13 mouse cellular contexts compared by ENCODE assay signal in the genomic region with DNA sequence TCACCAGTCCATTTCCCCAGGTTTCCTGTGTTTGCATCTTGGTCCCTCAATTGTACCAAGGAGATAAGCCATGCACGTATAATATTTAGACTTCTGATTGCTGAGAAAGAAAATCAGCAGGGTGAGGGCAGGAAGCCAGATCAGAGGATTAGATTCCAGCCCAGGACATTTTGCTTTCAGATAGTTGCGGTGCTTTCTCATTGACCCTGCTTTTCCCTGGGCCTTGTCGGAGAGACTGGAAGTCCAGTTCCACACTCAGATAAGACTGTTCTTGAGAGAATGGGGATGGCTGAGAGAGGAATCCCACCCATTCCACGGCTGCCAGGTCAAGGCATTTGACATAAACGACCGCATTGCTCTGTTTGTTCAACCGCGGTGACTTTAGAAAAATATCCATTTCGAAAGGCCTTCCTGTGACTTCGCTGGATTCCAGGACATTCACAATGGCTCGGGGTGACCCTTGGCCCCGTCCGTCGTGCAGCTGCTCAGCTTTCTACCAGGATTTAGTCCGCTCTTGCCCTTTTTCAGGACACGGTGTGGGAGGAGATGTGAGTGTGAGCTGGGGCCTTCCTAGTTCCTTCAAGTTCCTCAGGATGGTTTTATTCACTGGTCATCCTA. TPM values are rescaled to one million over a fixed set of nuclear protein-coding genes. Genes with fewer than 3 reads are reported as not detected.
DNase-seq lines count a peak whose midpoint lies in the region; ATAC-seq and TF ChIP-seq lines count a peak whose summit lies in the region.
"Had no signal": no experiment of that assay in that cellular context is flagged by ENCODE, and none has a peak within 500 bp of the region (broad histone marks: within the 10 kb centered on the region; RNA-seq: fewer than 3 reads in every experiment).

No protein-coding gene starts in this region.

- no peak; the same call in 1 of the 2 replicates for TF ChIP-seq EP300 in lung, postnatal 0 days (IDR thresholded peaks at IDR 0.05)

- no peaks in the 10 kb centered on the region for H3K4me1 ChIP-seq in heart, embryonic 11.5 days (ENCODE audit: control insufficient read depth, insufficient read depth, low read length)
- peaks cover 7% of the 10 kb centered on the region for H3K4me1 ChIP-seq in lung, embryonic 15.5 days
- H3K4me1 ChIP-seq in heart, embryonic 14.5 days (ENCODE audit: control insufficient read depth in 2 of 2, insufficient read depth in 2 of 2, low read length in 2 of 2): no peaks in the 10 kb centered on the region; a peak in 1 of 4 replicates
- H3K4me1 ChIP-seq in lung, postnatal 0 days (ENCODE audit: insufficient read depth, low read depth, low read length): 0 out of 2 replicates have a peak, but pooled peaks cover 3% of the 10 kb centered on the region
- H3K4me1 ChIP-seq in embryonic facial prominence, embryonic 10.5 days: peaks cover 42% of the 10 kb centered on the region
- H3K4me1 ChIP-seq: hindbrain, embryonic 15.5 days had no signal

- peak; percentile 95 for DNase-seq in heart, adult 11 months
- DNase-seq in lung, postnatal 10 days: no peak
- peak; percentile 31 for DNase-seq in lung, postnatal 0 days (ENCODE audit: low spot score)
- DNase-seq in embryonic facial prominence, embryonic 10.5 days (ENCODE audit: low spot score): no peak
- DNase-seq in gastrocnemius, postnatal 4 days (ENCODE audit: low spot score in 2 of 2): no peak
- DNase-seq: cerebellum, postnatal 25 days; right cerebral cortex, postnatal 25 days had no signal

- TF ChIP-seq CTCF in lung, postnatal 0 days (IDR thresholded peaks at IDR 0.05): no peak

- no peaks in the 10 kb centered on the region for H3K9me3 ChIP-seq in heart, embryonic 11.5 days (replicated peaks; ENCODE audit: control insufficient read depth, low read length)
- H3K9me3 ChIP-seq in lung, embryonic 15.5 days: no peaks in the 10 kb centered on the region
- H3K9me3 ChIP-seq in heart, embryonic 14.5 days (ENCODE audit: control insufficient read depth, low read length): no peaks in the 10 kb centered on the region
- no peaks in the 10 kb centered on the region for H3K9me3 ChIP-seq in lung, postnatal 0 days (ENCODE audit: low read length)
- H3K9me3 ChIP-seq in embryonic facial prominence, embryonic 10.5 days: no peaks in the 10 kb centered on the region
- H3K9me3 ChIP-seq: hindbrain, embryonic 15.5 days had no signal

- H3K4me2 ChIP-seq in heart, embryonic 11.5 days: no peak overlapping the region
- no peak overlapping the region for H3K4me2 ChIP-seq in lung, embryonic 15.5 days
- H3K4me2 ChIP-seq in heart, embryonic 14.5 days (ENCODE audit: low read length): no peak overlapping the region
- no peak overlapping the region for H3K4me2 ChIP-seq in lung, postnatal 0 days (replicated peaks; ENCODE audit: low read depth, low read length)
- H3K4me2 ChIP-seq: hindbrain, embryonic 15.5 days had no signal

- no peaks in the 10 kb centered on the region for H3K36me3 ChIP-seq in heart, embryonic 11.5 days (ENCODE audit: control insufficient read depth, insufficient read depth, low read length)
- no peaks in the 10 kb centered on the region for H3K36me3 ChIP-seq in lung, embryonic 15.5 days
- no peaks in the 10 kb centered on the region for H3K36me3 ChIP-seq in heart, embryonic 14.5 days (ENCODE audit: control insufficient read depth, insufficient read depth, low read length)
- no peaks in the 10 kb centered on the region for H3K36me3 ChIP-seq in lung, postnatal 0 days (ENCODE audit: insufficient read depth, low read length)
- H3K36me3 ChIP-seq in embryonic facial prominence, embryonic 10.5 days (replicated peaks): no peaks in the 10 kb centered on the region
- H3K36me3 ChIP-seq: hindbrain, embryonic 15.5 days had no signal

- WGBS in heart, embryonic 11.5 days (ENCODE audit: insufficient replicate concordance): 51% methylated on average over 16 of the region's 16 CpGs
- 30% methylated on average over 16 of the region's 16 CpGs for WGBS in lung, embryonic 15.5 days
- 60% methylated on average over 16 of the region's 16 CpGs for WGBS in heart, embryonic 14.5 days
- 26% methylated on average over 16 of the region's 16 CpGs for WGBS in lung, postnatal 0 days
- WGBS in embryonic facial prominence, embryonic 10.5 days: 33% methylated on average over 16 of the region's 16 CpGs

- H3K27ac ChIP-seq in heart, embryonic 11.5 days (ENCODE audit: low read depth, low read length): no peak overlapping the region
- peak overlapping the region; percentile 11 for H3K27ac ChIP-seq in lung, embryonic 15.5 days
- H3K27ac ChIP-seq in heart, embryonic 14.5 days (replicated peaks in 1 of 2; ENCODE audit: control insufficient read depth in 1 of 2, insufficient read depth in 1 of 2, low read depth in 2 of 2, low read length in 2 of 2): peak overlapping the region in 1 of 2 experiments; percentile 24; a peak in 1 of 4 replicates
- H3K27ac ChIP-seq in lung, postnatal 0 days (ENCODE audit: low read length): no peak overlapping the region
- no peak overlapping the region for H3K27ac ChIP-seq in embryonic facial prominence, embryonic 10.5 days (replicated peaks)
- H3K27ac ChIP-seq: hindbrain, embryonic 15.5 days; liver, embryonic 14.5 days had no signal

- H3K27me3 ChIP-seq in heart, embryonic 11.5 days (ENCODE audit: control insufficient read depth, insufficient read depth, low read length): peaks cover 4% of the 10 kb centered on the region; the same call in 1 of the 2 replicates
- no peaks in the 10 kb centered on the region for H3K27me3 ChIP-seq in lung, embryonic 15.5 days
- H3K27me3 ChIP-seq in heart, embryonic 14.5 days (ENCODE audit: control insufficient read depth, insufficient read depth, low read length): peaks cover under 1% of the 10 kb centered on the region; the same call in 1 of the 2 replicates
- H3K27me3 ChIP-seq in lung, postnatal 0 days (replicated peaks; ENCODE audit: insufficient read depth, low read length): no peaks in the 10 kb centered on the region
- peaks cover 17% of the 10 kb centered on the region for H3K27me3 ChIP-seq in embryonic facial prominence, embryonic 10.5 days (replicated peaks; ENCODE audit: low read depth, poor library complexity, severe bottlenecking)
- H3K27me3 ChIP-seq: hindbrain, embryonic 15.5 days had no signal

- H3K4me3 ChIP-seq in heart, embryonic 11.5 days (ENCODE audit: low read depth, low read length): no peak overlapping the region
- no peak overlapping the region for H3K4me3 ChIP-seq in lung, embryonic 15.5 days
- no peak overlapping the region for H3K4me3 ChIP-seq in heart, embryonic 14.5 days (ENCODE audit: control insufficient read depth in 1 of 2, insufficient read depth in 1 of 2, low read depth in 1 of 2, low read length in 2 of 2)
- no peak overlapping the region for H3K4me3 ChIP-seq in lung, postnatal 0 days (ENCODE audit: low read depth, low read length)
- H3K4me3 ChIP-seq in embryonic facial prominence, embryonic 10.5 days: no peak overlapping the region
- H3K4me3 ChIP-seq: hindbrain, embryonic 15.5 days had no signal

- ATAC-seq in heart, embryonic 11.5 days (replicated peaks; ENCODE audit: insufficient number of reproducible peaks, low FRiP score, low TSS enrichment): no peak
- no peak for ATAC-seq in lung, embryonic 15.5 days (ENCODE audit: borderline replicate concordance, extremely low read depth, low FRiP score, low TSS enrichment)
- ATAC-seq in heart, embryonic 14.5 days (ENCODE audit: insufficient number of reproducible peaks, insufficient read depth, low FRiP score, low read depth): 0 out of 2 replicates have a peak, but pooled peaks have one; percentile 28
- no peak for ATAC-seq in lung, postnatal 0 days
- ATAC-seq: midbrain, embryonic 16.5 days had no signal

- H3K9ac ChIP-seq in heart, embryonic 11.5 days (ENCODE audit: low read depth, low read length): no peak overlapping the region
- no peak overlapping the region for H3K9ac ChIP-seq in lung, embryonic 15.5 days
- no peak overlapping the region for H3K9ac ChIP-seq in heart, embryonic 14.5 days (ENCODE audit: low read length)
- H3K9ac ChIP-seq in lung, postnatal 0 days (replicated peaks; ENCODE audit: low read depth): no peak overlapping the region; the same call in 1 of the 2 replicates
- H3K9ac ChIP-seq: hindbrain, embryonic 15.5 days; liver, embryonic 14.5 days had no signal

RNA-seq across cellular contexts. Expression of gene Vwf, which starts 50.2 kb away (rescaled TPM):
- polyA plus RNA-seq in heart, embryonic 11.5 days (2014; fragmentation: Nextera tagmentation; extraction: Ambion mirVana): 31.2 and 32.2 TPM in 2 replicates
- 19.1 and 20.8 TPM in 2 replicates for polyA plus RNA-seq in lung, embryonic 15.5 days (2015; fragmentation: Nextera tagmentation; extraction: Ambion mirVana)
- polyA plus RNA-seq in heart, embryonic 14.5 days (2014; fragmentation: Nextera tagmentation; extraction: Ambion mirVana): 22.5 and 27.9 TPM in 2 replicates
- 42.4 and 55.6 TPM in 2 replicates for polyA plus RNA-seq in lung, postnatal 0 days (2015; fragmentation: Nextera tagmentation; extraction: Ambion mirVana)
- polyA plus RNA-seq in embryonic facial prominence, embryonic 10.5 days (2016; fragmentation: Nextera tagmentation; extraction: Ambion mirVana): 5.5 and 8.6 TPM in 2 replicates
- total RNA-seq in gastrocnemius, postnatal 4 days (2021): 10 to 100 TPM; 26.3 to 26.7 TPM

Comparison
In these comparisons a context has a peak if more than half of its experiments do, and no peak if none do; other contexts are left out.
1. DNase-seq: peak in heart, adult 11 months (single experiment) and lung, postnatal 0 days (single experiment); none in lung, postnatal 10 days (single experiment), embryonic facial prominence, embryonic 10.5 days (single experiment) and gastrocnemius, postnatal 4 days (0 of 2).